Mouse (Mus musculus) lung, postnatal 10 days (tissue): ENCODE data around the gene Ccdc69.
A peak's percentile ranks its signal among the peaks of the same experiment; 100 is the strongest.
"Not testable (repeated sequence)": the region's sequence is repeated elsewhere in the genome, so short reads cannot be mapped to it uniquely, and the experiment has no call there.

Experiments used
- DNase-seq: peaks from one replicate; pipeline ENCODE4 v3.0.0; 2021

Gene Ccdc69

GRCm38 (mm10) chr11:55077331-55078231 lies at the start of gene Ccdc69:
Gene Ccdc69 (minus strand): TSS chr11:55078131.
- DNase-seq = peak; percentile 70

DNA sequence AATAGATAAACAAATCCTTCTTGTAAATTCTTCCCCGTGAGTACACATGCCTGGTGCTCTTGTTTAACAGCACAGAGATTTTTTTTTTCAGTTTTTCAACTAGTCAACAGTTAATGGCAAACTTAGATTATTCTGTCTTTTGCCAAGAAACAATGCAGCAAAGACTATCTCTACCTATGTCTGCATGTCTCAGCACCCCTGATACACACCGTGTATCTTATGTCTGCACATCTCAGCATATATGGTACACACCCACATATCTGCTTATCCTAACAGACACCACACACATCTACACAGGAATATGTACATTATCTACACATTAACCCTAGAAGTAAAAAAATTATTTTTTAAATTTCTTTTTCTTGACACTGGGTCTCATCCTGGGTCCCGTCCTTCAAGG lies 48.7 kb upstream of the Ccdc69 start:
- no peak for DNase-seq

DNA sequence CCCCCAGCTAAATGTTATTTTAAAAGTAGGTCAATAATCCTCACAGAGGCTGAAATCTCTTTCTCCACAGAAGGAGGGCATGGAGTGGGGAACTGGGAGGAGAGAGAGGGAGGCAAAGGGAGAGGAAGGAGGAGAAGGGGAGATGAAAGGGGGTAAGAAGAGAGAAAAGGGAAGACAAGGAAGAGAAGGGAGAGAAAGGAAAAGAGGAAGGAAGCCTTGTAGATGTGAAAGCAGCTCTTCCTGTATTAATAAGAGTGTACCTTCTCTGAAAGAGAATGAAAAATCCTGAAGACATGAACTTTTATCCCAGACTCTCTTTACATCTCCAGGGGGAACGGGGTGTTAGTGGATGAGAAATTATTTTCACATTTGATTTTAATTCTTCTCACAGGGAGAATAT lies 43.5 kb upstream of the Ccdc69 start:
- DNase-seq = no peak

GRCm38 (mm10) chr11:55120821-55121271 lies 42.9 kb upstream of the Ccdc69 start:
- DNase-seq = no peak

- DNase-seq = no peak
Measured at GRCm38 (mm10) chr11:55120279-55120678, 42.3 kb upstream of the Ccdc69 start.

DNA sequence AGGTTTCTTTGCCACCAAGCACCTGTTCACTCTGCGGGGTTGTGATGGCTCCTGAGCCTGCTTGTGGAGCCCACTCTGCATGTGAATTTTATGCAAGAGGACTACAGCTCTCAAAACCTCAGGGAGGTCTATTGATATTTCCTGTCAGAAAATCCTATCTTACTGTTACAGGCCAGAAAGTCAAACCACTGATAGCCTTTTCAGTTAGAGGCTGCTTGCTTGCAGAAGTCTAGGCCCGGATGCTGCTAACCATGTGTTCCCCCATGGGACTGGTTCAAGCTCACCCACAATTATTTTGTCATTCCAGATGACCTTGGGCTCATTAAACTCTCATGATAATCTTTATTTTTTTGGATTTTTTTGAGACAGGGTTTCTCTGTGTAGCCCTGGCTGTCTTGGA lies 39.1 kb upstream of the Ccdc69 start:
- DNase-seq = no peak

- DNase-seq = no peak
Measured at GRCm38 (mm10) chr11:55116004-55116403, 38.1 kb upstream of the Ccdc69 start.

- DNase-seq = no peak
Measured at GRCm38 (mm10) chr11:55114291-55114690, 36.4 kb upstream of the Ccdc69 start.

DNA sequence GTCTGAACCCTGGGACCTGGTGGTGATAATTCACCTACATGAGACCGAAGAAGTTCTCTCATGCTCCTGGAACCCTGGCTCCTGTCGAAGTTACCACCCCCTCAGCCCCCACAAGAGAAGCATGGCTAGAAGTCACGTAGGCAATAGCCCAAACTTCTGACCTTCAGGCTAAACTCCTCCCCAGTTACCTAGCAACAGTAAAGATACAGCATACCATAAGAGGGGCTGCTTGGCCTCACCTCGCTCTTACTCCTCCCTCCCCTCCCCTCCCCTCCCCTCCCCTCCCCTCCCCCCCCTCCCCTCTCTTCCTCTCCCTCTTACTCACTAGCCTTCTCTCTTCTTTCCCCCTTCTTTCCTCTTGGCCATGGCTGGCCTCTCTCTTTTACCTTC lies 35.9 kb upstream of the Ccdc69 start:
- DNase-seq = not testable (repeated sequence)

DNA sequence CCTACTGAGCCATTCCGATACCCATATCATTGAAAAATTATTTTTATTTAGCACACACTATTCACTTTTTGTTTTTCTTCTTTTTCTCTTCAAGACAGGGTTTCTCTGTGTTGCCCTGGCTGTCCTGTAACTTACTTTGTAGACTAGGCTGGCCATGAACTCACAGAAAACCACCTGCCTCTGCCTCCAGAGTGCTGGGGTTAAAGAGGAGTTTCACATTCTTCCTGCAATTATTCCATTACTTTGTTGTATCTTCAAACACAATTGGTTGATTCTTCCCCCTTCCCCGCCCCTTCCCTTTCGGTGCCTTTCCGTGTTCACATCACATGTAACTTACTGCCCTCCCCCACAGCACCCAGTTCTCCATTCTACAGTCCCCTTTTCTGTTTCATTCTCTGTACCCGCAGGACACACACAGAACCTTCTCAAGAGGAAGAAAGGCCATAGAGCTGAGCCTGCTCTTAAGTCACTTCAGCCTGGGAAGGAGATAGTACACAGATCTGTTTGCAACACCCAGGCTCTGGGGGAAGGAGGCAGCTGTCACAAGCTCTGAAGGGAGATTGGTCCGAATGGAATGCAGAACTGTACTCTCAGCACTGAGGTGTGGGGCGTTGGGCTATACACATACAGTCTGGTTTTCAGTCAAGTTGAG lies 35.4 kb upstream of the Ccdc69 start:
- peak; percentile 44 for DNase-seq

- no peak for DNase-seq
Measured at GRCm38 (mm10) chr11:55110566-55111169, 32.7 kb upstream of the Ccdc69 start.

- no peak for DNase-seq
Measured at GRCm38 (mm10) chr11:55109521-55110300, 31.8 kb upstream of the Ccdc69 start.

DNA sequence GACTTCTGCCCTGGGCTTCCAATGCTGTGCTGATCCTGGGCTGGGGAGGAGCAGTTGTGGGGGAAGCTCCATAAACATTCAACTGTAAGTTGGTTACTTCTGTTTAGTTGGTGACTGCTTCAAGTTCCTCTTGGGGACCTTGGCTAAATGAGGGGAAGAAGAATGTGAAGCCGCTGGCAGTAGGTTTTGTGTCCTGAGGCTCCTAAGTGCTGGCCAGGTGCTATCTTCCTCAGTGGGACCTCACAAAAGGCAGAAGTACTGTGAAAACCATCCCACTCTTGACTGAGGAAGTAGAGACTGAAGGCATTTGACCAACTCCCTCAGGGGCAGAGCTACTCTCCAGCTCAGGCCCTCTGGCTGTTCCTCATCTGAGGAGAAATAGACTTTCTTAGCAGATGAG lies 28.7 kb upstream of the Ccdc69 start:
- no peak for DNase-seq

- DNase-seq = no peak
Measured at GRCm38 (mm10) chr11:55105389-55105788, 27.5 kb upstream of the Ccdc69 start.

DNA sequence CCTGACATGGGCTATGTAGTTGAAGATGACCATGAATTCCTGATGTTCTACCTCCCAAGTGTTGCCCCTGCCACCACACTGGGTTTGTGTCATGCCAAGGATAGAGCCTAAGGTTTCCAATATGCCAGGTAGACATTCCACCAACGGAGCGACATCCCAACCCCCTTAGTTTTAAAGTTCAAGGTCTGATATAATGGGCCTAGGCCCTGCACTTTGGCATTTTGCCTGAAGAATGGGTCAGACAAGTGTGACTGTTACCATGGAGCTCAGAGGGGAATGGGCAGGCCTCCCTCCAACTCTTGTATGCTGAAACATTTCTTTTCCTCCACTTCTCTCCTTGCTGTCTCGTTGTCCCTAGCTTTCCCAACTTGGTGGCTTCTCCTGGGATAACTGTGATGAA lies 25.3 kb upstream of the Ccdc69 start:
- no peak for DNase-seq

DNA sequence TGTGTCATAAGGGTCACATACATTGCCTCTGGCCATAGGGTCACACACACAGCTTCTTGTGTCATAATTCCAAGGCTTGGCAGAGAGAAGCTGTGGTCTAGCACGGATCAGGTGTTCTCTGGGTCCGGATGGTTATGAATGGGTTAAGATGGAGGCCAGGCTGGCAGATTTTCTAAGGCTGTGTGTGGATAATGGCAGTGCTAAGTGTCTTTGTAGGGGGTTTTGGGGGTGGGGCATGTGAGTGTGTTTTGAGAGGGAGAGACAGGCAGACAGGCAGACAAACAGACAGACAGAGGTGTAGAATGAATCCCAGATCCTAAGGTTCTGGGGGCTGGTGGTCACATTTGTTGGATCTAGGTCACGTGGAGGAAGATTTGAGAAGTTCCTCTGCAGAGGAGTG lies 24.1 kb upstream of the Ccdc69 start:
- DNase-seq = no peak

GRCm38 (mm10) chr11:55099868-55100267 lies 21.9 kb upstream of the Ccdc69 start:
- DNase-seq = no peak

DNA sequence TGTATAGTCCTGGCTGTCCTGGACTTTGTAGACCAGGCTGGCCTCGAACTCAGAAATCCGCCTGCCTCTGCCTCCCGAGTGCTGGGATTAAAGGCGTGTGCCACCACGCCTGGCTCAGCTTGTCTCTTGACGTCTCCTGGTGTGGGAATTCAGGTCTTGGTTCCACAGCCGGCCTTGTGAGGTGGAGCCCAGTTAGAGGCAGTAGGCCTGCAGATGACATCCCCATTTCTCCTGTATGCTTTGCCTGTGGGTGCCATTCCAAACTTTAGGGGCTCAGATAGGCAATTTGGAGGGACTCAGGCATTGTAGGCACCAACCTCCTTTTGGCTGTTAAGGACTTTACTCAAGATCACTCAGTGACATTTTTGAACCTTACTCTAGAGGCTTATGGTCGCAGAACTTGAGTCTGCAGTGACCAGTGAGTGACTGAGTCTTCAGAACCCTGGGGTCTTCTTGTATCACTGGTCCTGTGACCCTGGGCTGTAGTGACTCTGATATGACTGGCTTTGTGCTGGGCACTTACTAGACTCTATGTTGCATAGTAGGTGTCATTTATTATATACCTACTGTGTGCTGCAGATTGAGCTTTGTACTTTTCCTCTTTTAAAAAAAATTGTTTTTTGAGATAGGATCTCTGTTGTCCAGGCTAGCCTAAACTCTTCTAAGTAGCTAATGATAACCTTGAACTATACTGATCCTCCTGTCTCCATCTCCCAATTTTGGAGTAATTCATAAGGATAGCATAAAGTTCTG lies 21.3 kb upstream of the Ccdc69 start:
- DNase-seq = no peak

GRCm38 (mm10) chr11:55098189-55098915 lies 20.4 kb upstream of the Ccdc69 start:
- DNase-seq = no peak

GRCm38 (mm10) chr11:55097463-55098188 lies 19.7 kb upstream of the Ccdc69 start, which contains the start of gene Gm2a:
Gene Gm2a (plus strand): TSS chr11:55098115.
- peak; percentile 97 for DNase-seq
